Mouse (Mus musculus) liver, postnatal 0 days (tissue): ENCODE results near the gene Slc46a2. TPM values are rescaled to one million over a fixed set of nuclear protein-coding genes. Genes with fewer than 3 reads are reported as not detected.

Experiments used
- ATAC-seq: fragments of 200-750 bp; cut with Nextera tagmentation; 2 replicates; pipeline ENCODE4 v1.8.0; 2017; ENCODE audit warnings: mild to moderate bottlenecking, moderate library complexity
- DNase-seq: peaks from one replicate; pipeline ENCODE4 v3.0.0-alpha.2; 2016
- H3K27ac ChIP-seq: fragments of 300-500 bp; sonication (generic); 2 replicates; pipeline ENCODE4 v1.5.1; 2014; ENCODE audit warnings: antibody characterized with exemption, moderate library complexity, mild to moderate bottlenecking, low read depth
- H3K27me3 ChIP-seq: fragments of 300-500 bp; sonication (generic); 2 replicates; pipeline ENCODE4 v1.6.1; 2014; ENCODE audit warnings: low read length, control low read depth, mixed read lengths; ENCODE audit not compliant: insufficient read depth
- H3K36me3 ChIP-seq: fragments of 300-500 bp; sonication (generic); replicated peaks from 2 replicates; pipeline ENCODE4 v1.6.1; 2014; ENCODE audit warnings: mild to moderate bottlenecking, control low read depth, low read length, moderate library complexity, mixed read lengths; ENCODE audit not compliant: insufficient read depth
- H3K4me1 ChIP-seq: fragments of 300-500 bp; sonication (generic); 2 replicates; pipeline ENCODE4 v1.6.1; 2014; ENCODE audit warnings: antibody characterized with exemption, mild to moderate bottlenecking, control low read depth; ENCODE audit not compliant: insufficient read depth
- H3K4me2 ChIP-seq: fragments of 300-500 bp; sonication (generic); 2 replicates; pipeline ENCODE4 v1.6.1; 2014; ENCODE audit warnings: low read depth, mild to moderate bottlenecking, low read length, moderate library complexity, mixed read lengths
- H3K4me3 ChIP-seq: fragments of 300-500 bp; sonication (generic); 2 replicates; pipeline ENCODE4 v1.5.1; 2014; ENCODE audit warnings: low read depth, low read length
- H3K9ac ChIP-seq: fragments of 300-500 bp; sonication (generic); replicated peaks from 2 replicates; pipeline ENCODE4 v1.6.1; 2014; ENCODE audit warnings: mild to moderate bottlenecking, moderate library complexity
- H3K9me3 ChIP-seq: fragments of 300-500 bp; sonication (generic); 2 replicates; pipeline ENCODE4 v1.6.1; 2016; ENCODE audit warnings: mild to moderate bottlenecking, control low read depth, low read length, mixed read lengths
- CTCF ChIP-seq: sonication (generic); IDR thresholded peaks from 2 replicates; pipeline ENCODE4 v1.5.1; 2016; ENCODE audit warnings: antibody characterized with exemption, low read depth
- EP300 ChIP-seq: IDR thresholded peaks from 2 replicates; pipeline ENCODE4 v1.6.1; 2016; ENCODE audit warnings: antibody characterized with exemption, low read depth, mild to moderate bottlenecking
- WGBS: fragments of 180-500 bp; shearing (Covaris S2); extraction: QIAGEN DNeasy Blood & Tissue Kit; methylation state at CpG from one replicate; pipeline ENCODE4 v1.1.7; 2014; ENCODE audit not compliant: insufficient replicate concordance; 5-methylcytosine and 5-hydroxymethylcytosine counted together
- polyA plus RNA-seq: library from polyadenylated mRNA; unstranded; fragments of >200 nt; fragmentation: Nextera tagmentation; extraction: Ambion mirVana; gene quantifications from 2 replicates; pipeline ENCODE4 v1.2.1, GENCODE M21; 2015

Slc46a2 gene
- polyA plus RNA-seq, 1 experiment from 2014 or later: not detected

GRCm38 (mm10) chr4:59907092-59907491 is 7.8 kb downstream of the Slc46a2 start:
- Histone ChIP-seq H3K9ac (no peak overlapping the region), H3K27ac (no peak overlapping the region), H3K27me3 (no peaks in the 10 kb centered on the region), H3K4me2 (no peak overlapping the region), H3K36me3 (no peaks in the 10 kb centered on the region), H3K9me3 (no peaks in the 10 kb centered on the region), H3K4me3 (no peak overlapping the region), H3K4me1 (no peaks in the 10 kb centered on the region)
- no peak for DNase-seq
- 67% methylated on average over 6 of the region's 6 CpGs for WGBS
- no peak for TF ChIP-seq EP300
- no peak for TF ChIP-seq CTCF
- ATAC-seq: no peak

GRCm38 (mm10) chr4:59902547-59902946 is 12.3 kb downstream of the Slc46a2 start:
- DNase-seq (no peak), ATAC-seq (no peak)
- TF ChIP-seq CTCF (peak; percentile 31), EP300 (no peak)
- Histone ChIP-seq H3K9me3 (no peaks in the 10 kb centered on the region), H3K4me2 (no peak overlapping the region), H3K27ac (no peak overlapping the region), H3K4me3 (no peak overlapping the region), H3K9ac (no peak overlapping the region), H3K36me3 (peaks cover 18% of the 10 kb centered on the region; the same call in 1 of the 2 replicates), H3K27me3 (no peaks in the 10 kb centered on the region), H3K4me1 (no peaks in the 10 kb centered on the region)
- 63% methylated on average over 6 of the region's 6 CpGs for WGBS

GRCm38 (mm10) chr4:59901810-59902209 is 13.0 kb downstream of the Slc46a2 start:
- H3K27ac ChIP-seq: no peak overlapping the region
- no peak for DNase-seq

GRCm38 (mm10) chr4:59898521-59898919 is 16.3 kb downstream of the Slc46a2 start:
- H3K4me1 ChIP-seq: no peaks in the 10 kb centered on the region
- no peaks in the 10 kb centered on the region for H3K9me3 ChIP-seq
- H3K4me3 ChIP-seq: no peak overlapping the region
- DNase-seq (no peak), ATAC-seq (no peak)
- 80% methylated on average over 9 of the region's 9 CpGs for WGBS
- peaks cover 45% of the 10 kb centered on the region for H3K36me3 ChIP-seq
- TF ChIP-seq CTCF (no peak), EP300 (no peak)
- H3K27me3 ChIP-seq: no peaks in the 10 kb centered on the region
- H3K9ac ChIP-seq: no peak overlapping the region
- H3K27ac ChIP-seq: no peak overlapping the region
- H3K4me2 ChIP-seq: no peak overlapping the region

More at GRCm38 (mm10) chr4:59901810-59902209, 13.0 kb downstream of the Slc46a2 start:
- Histone ChIP-seq H3K4me1 (no peaks in the 10 kb centered on the region), H3K36me3 (peaks cover 24% of the 10 kb centered on the region; the same call in 1 of the 2 replicates), H3K9me3 (no peaks in the 10 kb centered on the region), H3K27me3 (no peaks in the 10 kb centered on the region), H3K4me3 (no peak overlapping the region), H3K9ac (no peak overlapping the region), H3K4me2 (no peak overlapping the region)
- 80% methylated on average over 6 of the region's 6 CpGs for WGBS
- ATAC-seq: no peak
- TF ChIP-seq EP300 (no peak), CTCF (no peak)

- TF ChIP-seq EP300 (no peak), CTCF (no peak)
- H3K4me3 ChIP-seq: no peak overlapping the region
- no peak overlapping the region for H3K27ac ChIP-seq
- H3K36me3 ChIP-seq: peaks cover 50% of the 10 kb centered on the region
- no peaks in the 10 kb centered on the region for H3K27me3 ChIP-seq
- DNase-seq (no peak), ATAC-seq (no peak)
- no peaks in the 10 kb centered on the region for H3K4me1 ChIP-seq
- H3K9ac ChIP-seq: no peak overlapping the region
- no peak overlapping the region for H3K4me2 ChIP-seq
- WGBS: 78% methylated on average over 12 of the region's 12 CpGs
- H3K9me3 ChIP-seq: no peaks in the 10 kb centered on the region
Observed at GRCm38 (mm10) chr4:59897814-59898520, 16.9 kb downstream of the Slc46a2 start.

GRCm38 (mm10) chr4:59896000-59896399 is 18.9 kb downstream of the Slc46a2 start:
- no peak for TF ChIP-seq CTCF
- TF ChIP-seq EP300: no peak
- Histone ChIP-seq H3K4me2 (no peak overlapping the region), H3K4me1 (no peaks in the 10 kb centered on the region), H3K27ac (no peak overlapping the region), H3K9ac (no peak overlapping the region), H3K36me3 (peaks cover 56% of the 10 kb centered on the region), H3K4me3 (no peak overlapping the region), H3K27me3 (no peaks in the 10 kb centered on the region), H3K9me3 (no peaks in the 10 kb centered on the region)
- no peak for ATAC-seq
- WGBS: 76% methylated on average over 5 of the region's 5 CpGs
- no peak for DNase-seq
